Mouse (Mus musculus): ENCODE measurements around the gene Cox4i1. TPM values are rescaled to one million over a fixed set of nuclear protein-coding genes. Genes with fewer than 3 reads are reported as not detected.
A peak's percentile ranks its signal among the peaks of the same experiment; 100 is the strongest.

The Cox4i1 gene
- polyA plus RNA-seq, 1 experiment, result 728 TPM

- 58% methylated on average over 19 of the region's 19 CpGs for WGBS
- no peak overlapping the region for H3K4me3 ChIP-seq (replicated peaks; ENCODE audit: extremely low read depth, low read depth, low read length)
- no peaks in the 10 kb centered on the region for H3K4me1 ChIP-seq (ENCODE audit: control insufficient read depth, insufficient read depth, low read length)
- no peak for DNase-seq
- TF ChIP-seq POLR2A (IDR thresholded peaks at IDR 0.05; ENCODE audit: borderline replicate concordance, extremely low read depth, low read depth, low read length) (no peak), CTCF (IDR thresholded peaks at IDR 0.05; ENCODE audit: insufficient read depth, low read length) (no peak)
Observed at GRCm38 (mm10) chr8:120719586-120720236, 51.7 kb downstream of the Cox4i1 start.

DNA sequence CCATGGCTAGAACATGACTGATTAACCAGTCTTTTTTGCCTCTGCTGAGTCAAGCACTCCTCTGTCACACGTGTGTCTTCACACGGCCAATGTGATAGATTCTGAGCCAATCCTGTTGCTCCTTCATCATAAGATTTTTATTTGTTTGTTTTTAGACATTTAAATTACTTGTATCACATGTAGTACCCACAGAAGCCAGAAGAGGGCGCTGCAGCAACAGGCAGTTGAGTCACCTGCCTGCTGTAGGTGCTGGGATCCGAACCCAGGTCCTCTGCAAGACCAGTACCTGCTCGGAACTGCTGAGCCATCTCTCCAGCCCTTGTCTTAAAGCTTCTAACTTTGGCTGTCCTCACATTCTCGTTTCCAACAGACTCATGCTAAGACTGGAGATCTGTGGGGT, 55.0 kb downstream of the Cox4i1 start:
- no peak for DNase-seq
- no peak for TF ChIP-seq POLR2A (IDR thresholded peaks at IDR 0.05; ENCODE audit: borderline replicate concordance, extremely low read depth, low read depth, low read length)
- TF ChIP-seq CTCF (IDR thresholded peaks at IDR 0.05; ENCODE audit: insufficient read depth, low read length), result peak; percentile 25; the same call in 1 of the 2 replicates
- WGBS, result 70% methylated on average over 6 of the region's 6 CpGs
- Histone ChIP-seq H3K4me3 (replicated peaks; ENCODE audit: extremely low read depth, low read depth, low read length) (no peak overlapping the region), H3K4me1 (ENCODE audit: control insufficient read depth, insufficient read depth, low read length) (no peaks in the 10 kb centered on the region)

Other genes starting within 250 kb of the Cox4i1 start
- gene Gins2, start 78.9 kb upstream of the Cox4i1 start, polyA plus RNA-seq (2012; rRNA removed), result 4.4 and 4.5 TPM in 2 replicates
- gene 1190005I06Rik, start 20.6 kb upstream of the Cox4i1 start, polyA plus RNA-seq (2012; rRNA removed), result 2.4 and 6.2 TPM in 2 replicates
- gene Gm27021, start 143 bp upstream of the Cox4i1 start, polyA plus RNA-seq (2012; rRNA removed), result 0.92 and 1.3 TPM in 2 replicates
- 56.8 and 71.2 TPM in 2 replicates for gene Emc8, start 351 bp downstream of the Cox4i1 start, polyA plus RNA-seq (2012; rRNA removed)
- gene Irf8, start 68.1 kb downstream of the Cox4i1 start, polyA plus RNA-seq (2012; rRNA removed), result 38.6 and 44.7 TPM in 2 replicates